Mouse (Mus musculus) testis, adult 2 months (tissue): Measurements from ENCODE around the gene Galntl6.

Source experiments
- CTCF ChIP-seq: fragments of 200-500 bp; IDR thresholded peaks from 2 replicates; pipeline ENCODE4 v1.5.1; 2012; ENCODE audit warnings: low read depth, mild to moderate bottlenecking, inconsistent platforms, low read length, moderate library complexity; ENCODE audit not compliant: control insufficient read depth, insufficient read depth, insufficient replicate concordance
- POLR2A ChIP-seq: fragments of 200-500 bp; IDR thresholded peaks from 2 replicates; pipeline ENCODE4 v1.6.1; 2012; ENCODE audit warnings: low read depth, mild to moderate bottlenecking, inconsistent platforms, low read length, moderate library complexity; ENCODE audit not compliant: control insufficient read depth

GRCm38 (mm10) chr8:57890159-57890558 lies 1022.3 kb downstream of the Galntl6 start:
- TF ChIP-seq CTCF: no peak
- TF ChIP-seq POLR2A: no peak
